Mouse (Mus musculus) neural tube, embryonic 15.5 days (tissue): ENCODE data around the gene Kctd12b. TPM values are rescaled to one million over a fixed set of nuclear protein-coding genes. Genes with fewer than 3 reads are reported as not detected.
A peak's percentile ranks its signal among the peaks of the same experiment; 100 is the strongest.
"Not testable (repeated sequence)": the region's sequence is repeated elsewhere in the genome, so short reads cannot be mapped to it uniquely, and the experiment has no call there.

ENCODE experiments used
- ATAC-seq: fragments of 200-750 bp; cut with Nextera tagmentation; 2 replicates; pipeline ENCODE4 v1.8.0; 2017; ENCODE audit warnings: mild to moderate bottlenecking, moderate TSS enrichment, moderate library complexity; ENCODE audit not compliant: low FRiP score
- H3K27ac ChIP-seq: fragments of 300-500 bp; sonication (generic); replicated peaks from 2 replicates; pipeline ENCODE4 v1.5.1; 2015; ENCODE audit warnings: mild to moderate bottlenecking, inconsistent platforms
- H3K27me3 ChIP-seq: fragments of 300-500 bp; sonication (generic); replicated peaks from 2 replicates; pipeline ENCODE4 v1.6.1; 2015; ENCODE audit warnings: inconsistent platforms
- H3K36me3 ChIP-seq: fragments of 300-500 bp; sonication (generic); 2 replicates; pipeline ENCODE4 v1.6.1; 2015; ENCODE audit warnings: inconsistent platforms
- H3K4me1 ChIP-seq: fragments of 300-500 bp; sonication (generic); 2 replicates; pipeline ENCODE4 v1.6.1; 2015; ENCODE audit warnings: inconsistent platforms
- H3K4me2 ChIP-seq: fragments of 300-500 bp; sonication (generic); 2 replicates; pipeline ENCODE4 v1.6.1; 2015; ENCODE audit warnings: inconsistent platforms, mild to moderate bottlenecking, moderate library complexity
- H3K4me3 ChIP-seq: fragments of 300-500 bp; sonication (generic); replicated peaks from 2 replicates; pipeline ENCODE4 v1.5.1; 2015; ENCODE audit warnings: mild to moderate bottlenecking, inconsistent platforms
- H3K9ac ChIP-seq: fragments of 300-500 bp; sonication (generic); replicated peaks from 2 replicates; pipeline ENCODE4 v1.6.1; 2015; ENCODE audit warnings: mild to moderate bottlenecking, inconsistent platforms
- H3K9me3 ChIP-seq: fragments of 300-500 bp; sonication (generic); replicated peaks from 2 replicates; pipeline ENCODE4 v1.6.1; 2016; ENCODE audit warnings: inconsistent platforms
- WGBS: fragments of 180-500 bp; shearing (Covaris S2); methylation state at CpG from one replicate; pipeline ENCODE4 v1.1.7; 2015; ENCODE audit warnings: mixed read lengths; 5-methylcytosine and 5-hydroxymethylcytosine counted together
- polyA plus RNA-seq: library from polyadenylated mRNA; unstranded; fragments of >200 nt; fragmentation: Nextera tagmentation; extraction: Ambion mirVana; gene quantifications from 2 replicates; pipeline ENCODE4 v1.2.1, GENCODE M21; 2015

The Kctd12b gene
- polyA plus RNA-seq: 2.6 and 3.7 TPM in 2 replicates

DNA sequence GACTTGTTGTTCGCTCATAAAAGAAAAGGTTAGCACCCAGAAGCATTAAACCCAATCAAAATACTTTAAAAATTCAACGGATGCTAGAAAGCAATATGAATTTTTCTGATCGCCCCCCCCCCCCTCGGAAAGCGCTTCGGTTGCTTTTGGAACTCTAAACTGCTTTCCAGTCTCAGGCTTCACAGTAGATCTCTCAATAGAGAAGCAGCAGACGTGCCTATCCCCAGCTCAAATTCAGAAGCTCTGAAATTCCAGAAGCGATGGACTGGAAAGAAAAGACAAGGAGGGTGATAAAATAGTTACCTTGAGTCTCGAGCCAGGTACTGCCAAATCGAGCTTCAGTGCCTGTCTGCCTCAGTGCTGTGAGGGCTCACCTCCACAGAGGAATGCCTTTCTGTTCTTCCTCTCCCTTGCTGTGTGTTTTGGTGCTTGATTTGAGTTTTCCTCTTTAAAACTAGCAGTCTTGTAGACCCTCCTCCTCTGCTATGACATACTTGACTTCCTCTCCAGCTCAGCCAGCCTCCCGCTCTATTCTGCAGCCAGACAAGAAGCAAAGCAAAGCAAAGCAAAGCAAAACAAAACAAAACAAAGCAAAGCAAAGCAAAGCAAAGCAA lies at the start of gene Kctd12b:
Gene Kctd12b (minus strand): TSS at position 610 of the 614 bp plus-strand sequence.
- H3K9me3 ChIP-seq: no peaks in the 10 kb centered on the region
- no peak within 1 kb of the TSS for H3K9ac ChIP-seq
- H3K27me3 ChIP-seq: no peaks in the 10 kb centered on the region
- peak within 1 kb of the TSS; percentile 21 for H3K4me3 ChIP-seq
- H3K36me3 ChIP-seq: no peaks in the 10 kb centered on the region
- no peak for ATAC-seq
- WGBS: 37% methylated on average over 11 of the region's 11 CpGs
- H3K4me2 ChIP-seq: peak within 1 kb of the TSS; percentile 36
- H3K27ac ChIP-seq: no peak within 1 kb of the TSS; the same call in 1 of the 2 replicates
- H3K4me1 ChIP-seq: no peaks in the 10 kb centered on the region

DNA sequence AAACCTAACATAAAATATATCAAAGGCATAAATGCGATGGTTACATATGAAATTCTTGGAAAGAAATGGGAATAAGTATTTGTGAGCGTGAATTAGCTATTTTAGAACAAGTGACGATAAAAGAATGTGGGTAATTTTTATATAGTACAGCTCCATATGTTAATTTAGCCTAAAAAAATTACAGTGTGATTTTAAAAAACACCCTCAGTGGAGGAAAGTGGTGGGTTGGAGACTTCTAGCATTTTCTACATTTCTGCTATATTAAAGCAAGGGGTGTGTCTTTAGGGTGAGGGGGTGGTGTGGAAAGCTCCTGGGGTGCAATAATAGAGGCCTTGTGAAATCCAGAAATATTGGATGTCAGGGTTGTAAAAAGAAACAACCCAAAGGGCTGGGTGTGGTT lies 46.3 kb upstream of the Kctd12b start:
- H3K4me2 ChIP-seq: no peak overlapping the region
- no peaks in the 10 kb centered on the region for H3K27me3 ChIP-seq
- H3K4me1 ChIP-seq: no peaks in the 10 kb centered on the region
- H3K36me3 ChIP-seq: no peaks in the 10 kb centered on the region
- no peak for ATAC-seq
- WGBS: 93% methylated on average over 3 of the region's 3 CpGs
- H3K27ac ChIP-seq: no peak overlapping the region
- H3K9ac ChIP-seq: no peak overlapping the region
- H3K4me3 ChIP-seq: no peak overlapping the region
- H3K9me3 ChIP-seq: no peaks in the 10 kb centered on the region

- Histone ChIP-seq H3K4me1 (no peaks in the 10 kb centered on the region), H3K4me3 (no peak overlapping the region), H3K9ac (no peak overlapping the region), H3K27me3 (no peaks in the 10 kb centered on the region), H3K27ac (no peak overlapping the region), H3K9me3 (no peaks in the 10 kb centered on the region), H3K4me2 (no peak overlapping the region), H3K36me3 (no peaks in the 10 kb centered on the region)
- WGBS: 71% methylated on average over 4 of the region's 4 CpGs
- ATAC-seq: no peak
Observed at GRCm38 (mm10) chrX:153735697-153736096, 39.5 kb upstream of the Kctd12b start.

- Histone ChIP-seq H3K9me3 (no peaks in the 10 kb centered on the region), H3K4me2 (peak overlapping the region; percentile 56), H3K4me3 (peak overlapping the region; percentile 53), H3K27me3 (no peaks in the 10 kb centered on the region), H3K27ac (no peak overlapping the region; the same call in 1 of the 2 replicates), H3K4me1 (0 out of 2 replicates have a peak, but pooled peaks cover 4% of the 10 kb centered on the region), H3K9ac (no peak overlapping the region; the same call in 1 of the 2 replicates), H3K36me3 (no peaks in the 10 kb centered on the region)
- 0 out of 2 replicates have a peak, but pooled peaks have one; percentile 34 for ATAC-seq
- WGBS: 27% methylated on average over 3 of the region's 3 CpGs
Observed at GRCm38 (mm10) chrX:153724400-153724799, 28.2 kb upstream of the Kctd12b start.

DNA sequence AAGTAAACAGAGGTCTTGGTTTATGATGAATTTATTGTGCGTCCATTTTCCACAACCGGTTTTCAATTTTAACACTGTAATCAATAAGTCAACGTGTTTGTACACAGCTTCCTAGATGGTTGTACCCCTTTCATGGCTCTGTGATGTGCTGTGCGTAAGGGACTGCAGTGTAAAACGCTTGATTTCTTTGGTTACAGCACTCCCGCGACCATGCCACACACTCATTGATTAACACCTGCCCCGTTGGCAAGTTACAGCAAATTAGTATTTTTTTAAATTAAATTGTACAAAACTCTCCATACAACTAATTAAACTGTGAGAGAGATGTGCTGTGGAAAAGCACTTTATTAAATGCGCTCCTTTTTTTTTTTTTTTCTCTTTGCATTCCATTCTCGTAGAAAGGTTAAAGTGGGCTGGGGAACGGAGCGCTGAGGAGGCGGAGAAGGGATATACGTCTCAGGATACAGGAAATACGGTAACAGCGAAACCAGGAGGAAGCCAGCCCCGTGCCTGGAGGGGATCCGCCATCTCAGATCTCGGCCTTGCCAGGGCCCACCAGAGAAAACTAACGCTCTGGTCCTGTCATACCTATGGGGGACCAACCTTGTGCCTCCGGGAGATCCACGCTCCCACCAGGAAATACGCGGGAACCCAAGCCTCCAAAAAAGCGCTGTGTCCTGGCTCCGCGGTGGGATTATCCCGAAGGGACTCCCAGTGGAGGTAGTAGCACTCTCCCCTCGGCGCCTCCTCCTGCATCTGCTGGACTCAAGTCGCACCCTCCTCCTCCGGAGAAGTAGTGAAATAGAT lies 27.1 kb upstream of the Kctd12b start, which contains the start of gene Nbdy:
Gene Nbdy (plus strand): TSS at position 481 of the 807 bp plus-strand sequence.
- Histone ChIP-seq H3K27me3 (no peaks in the 10 kb centered on the region), H3K4me3 (peak within 1 kb of the TSS; percentile 53), H3K9me3 (no peaks in the 10 kb centered on the region), H3K4me2 (peak within 1 kb of the TSS; percentile 56), H3K9ac (peak within 1 kb of the TSS; percentile 61), H3K4me1 (0 out of 2 replicates have a peak, but pooled peaks cover 4% of the 10 kb centered on the region), H3K27ac (peak within 1 kb of the TSS; percentile 85), H3K36me3 (no peaks in the 10 kb centered on the region)
- WGBS: 16% methylated on average over 32 of the region's 32 CpGs
- peak; percentile 93 for ATAC-seq

GRCm38 (mm10) chrX:153719602-153720001 lies 23.4 kb upstream of the Kctd12b start:
- no peak overlapping the region for H3K9ac ChIP-seq
- H3K4me3 ChIP-seq: no peak overlapping the region
- H3K27ac ChIP-seq: no peak overlapping the region
- 35% methylated on average over 4 of the region's 4 CpGs for WGBS
- no peaks in the 10 kb centered on the region for H3K36me3 ChIP-seq
- no peaks in the 10 kb centered on the region for H3K9me3 ChIP-seq
- no peaks in the 10 kb centered on the region for H3K4me1 ChIP-seq
- no peak for ATAC-seq
- no peaks in the 10 kb centered on the region for H3K27me3 ChIP-seq
- no peak overlapping the region for H3K4me2 ChIP-seq

DNA sequence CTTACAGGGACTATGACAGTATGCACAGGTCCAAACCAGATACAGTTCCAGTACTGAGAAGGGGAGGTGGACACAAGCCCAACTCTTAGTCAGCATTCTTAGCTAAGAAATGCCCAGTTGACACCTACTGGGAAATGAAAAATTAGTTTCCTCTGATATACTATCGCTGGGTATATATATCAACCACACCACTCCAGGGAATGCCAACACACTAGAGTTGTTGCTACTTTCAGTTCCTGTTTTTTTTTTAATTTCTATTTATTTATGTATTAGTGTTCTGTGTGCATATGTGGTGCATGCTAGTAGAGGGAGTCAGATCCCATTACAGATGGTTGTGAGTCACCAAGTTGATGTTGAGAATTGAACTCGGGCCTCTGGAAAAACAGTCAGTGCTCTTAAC lies 20.5 kb upstream of the Kctd12b start:
- WGBS: 91% methylated on average over 2 of the region's 2 CpGs
- Histone ChIP-seq H3K9ac (no peak overlapping the region), H3K4me2 (no peak overlapping the region), H3K36me3 (no peaks in the 10 kb centered on the region), H3K27me3 (no peaks in the 10 kb centered on the region), H3K4me3 (no peak overlapping the region), H3K9me3 (no peaks in the 10 kb centered on the region), H3K4me1 (no peaks in the 10 kb centered on the region), H3K27ac (no peak overlapping the region)
- no peak for ATAC-seq

DNA sequence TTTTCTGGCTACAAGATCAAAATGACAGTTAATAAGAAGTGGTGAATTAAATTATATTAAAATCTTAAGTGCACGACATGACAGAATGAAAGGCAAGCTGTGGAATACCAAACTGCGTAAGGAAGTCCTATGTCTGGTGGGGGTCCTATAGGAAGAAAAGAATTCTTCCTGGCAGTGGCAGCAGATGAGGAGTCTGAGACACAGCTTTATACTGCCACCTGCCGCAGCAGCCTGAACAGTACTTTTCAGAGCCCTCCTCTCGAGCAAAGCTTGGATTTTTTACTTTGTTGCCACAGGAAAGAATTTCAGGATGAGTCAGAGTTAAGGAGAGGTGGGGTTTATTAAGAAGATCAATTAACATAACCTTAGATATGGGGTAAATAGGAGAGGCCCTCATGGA lies 11.5 kb upstream of the Kctd12b start:
- Histone ChIP-seq H3K36me3 (no peaks in the 10 kb centered on the region), H3K27ac (no peak overlapping the region), H3K4me1 (no peaks in the 10 kb centered on the region), H3K9me3 (no peaks in the 10 kb centered on the region), H3K9ac (no peak overlapping the region), H3K27me3 (no peaks in the 10 kb centered on the region), H3K4me2 (no peak overlapping the region), H3K4me3 (no peak overlapping the region)
- 32% methylated on average over 4 of the region's 4 CpGs for WGBS
- 0 out of 2 replicates have a peak, but pooled peaks have one; percentile 63 for ATAC-seq

DNA sequence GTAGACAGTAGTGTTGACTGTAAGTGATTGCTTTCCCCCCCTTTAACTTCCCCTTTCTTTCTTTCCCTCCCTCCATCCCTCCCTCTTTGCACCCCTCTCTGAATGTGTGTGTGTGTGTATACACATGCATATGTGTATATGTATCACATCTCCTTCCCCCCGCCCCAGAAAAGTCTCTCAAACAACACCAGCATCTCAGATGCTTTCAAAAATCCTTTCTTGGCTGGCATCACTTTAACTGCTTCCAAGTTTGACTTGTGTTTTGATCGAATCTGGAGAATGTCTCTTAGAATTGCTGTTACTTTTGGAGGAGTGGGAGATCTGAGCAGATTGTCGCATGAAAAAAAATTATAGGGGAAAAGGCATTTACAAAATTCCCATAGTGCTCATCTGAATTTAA lies 4.3 kb upstream of the Kctd12b start:
- no peaks in the 10 kb centered on the region for H3K4me1 ChIP-seq
- H3K27ac ChIP-seq: no peak overlapping the region
- no peaks in the 10 kb centered on the region for H3K36me3 ChIP-seq
- H3K9ac ChIP-seq: no peak overlapping the region
- H3K4me3 ChIP-seq: no peak overlapping the region
- no peak overlapping the region for H3K4me2 ChIP-seq
- WGBS: 81% methylated on average over 3 of the region's 3 CpGs
- H3K27me3 ChIP-seq: no peaks in the 10 kb centered on the region
- no peak for ATAC-seq
- no peaks in the 10 kb centered on the region for H3K9me3 ChIP-seq

- H3K9me3 ChIP-seq, H3K27me3 ChIP-seq, H3K4me1 ChIP-seq, H3K4me2 ChIP-seq, H3K27ac ChIP-seq, H3K4me3 ChIP-seq, ATAC-seq, H3K9ac ChIP-seq, H3K36me3 ChIP-seq: not testable (repeated sequence)
- 38% methylated on average over 2 of the region's 2 CpGs for whole genome bisulfite sequencing
Observed at GRCm38 (mm10) chrX:153668233-153668632, 28.0 kb downstream of the Kctd12b start.

DNA sequence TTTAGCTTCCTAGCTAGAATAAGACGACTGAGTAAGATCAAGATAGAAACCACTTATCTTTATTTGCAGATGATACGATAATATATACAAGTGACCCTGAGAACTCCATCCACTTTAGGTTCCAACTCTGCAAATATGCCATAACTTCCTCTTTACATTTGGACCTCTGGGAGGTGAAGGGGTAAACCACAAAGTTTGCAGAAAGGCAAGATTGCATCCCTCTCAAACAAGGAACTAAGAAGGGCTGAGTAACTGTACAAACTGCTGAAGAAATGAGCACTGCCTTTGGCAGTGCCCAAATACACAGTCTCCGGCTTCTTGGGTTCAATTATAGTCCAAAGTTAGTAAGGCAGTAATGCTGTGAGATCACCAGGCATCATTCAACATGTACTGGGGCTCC lies 31.3 kb downstream of the Kctd12b start:
- Histone ChIP-seq H3K27ac (no peak overlapping the region), H3K27me3 (no peaks in the 10 kb centered on the region), H3K9me3 (no peaks in the 10 kb centered on the region), H3K9ac (no peak overlapping the region), H3K4me3 (no peak overlapping the region), H3K4me1 (no peaks in the 10 kb centered on the region), H3K4me2 (no peak overlapping the region), H3K36me3 (no peaks in the 10 kb centered on the region)
- ATAC-seq: no peak
- 89% methylated on average over 3 of the region's 3 CpGs for WGBS

GRCm38 (mm10) chrX:153656949-153657348 lies 39.2 kb downstream of the Kctd12b start:
- Histone ChIP-seq H3K36me3 (no peaks in the 10 kb centered on the region), H3K4me2 (no peak overlapping the region), H3K4me3 (no peak overlapping the region), H3K9me3 (no peaks in the 10 kb centered on the region), H3K27me3 (no peaks in the 10 kb centered on the region), H3K4me1 (no peaks in the 10 kb centered on the region), H3K9ac (no peak overlapping the region), H3K27ac (no peak overlapping the region)
- 75% methylated on average over 3 of the region's 3 CpGs for WGBS
- no peak for ATAC-seq
